8 mouse cellular contexts compared by ENCODE assay signal in the genomic region with DNA sequence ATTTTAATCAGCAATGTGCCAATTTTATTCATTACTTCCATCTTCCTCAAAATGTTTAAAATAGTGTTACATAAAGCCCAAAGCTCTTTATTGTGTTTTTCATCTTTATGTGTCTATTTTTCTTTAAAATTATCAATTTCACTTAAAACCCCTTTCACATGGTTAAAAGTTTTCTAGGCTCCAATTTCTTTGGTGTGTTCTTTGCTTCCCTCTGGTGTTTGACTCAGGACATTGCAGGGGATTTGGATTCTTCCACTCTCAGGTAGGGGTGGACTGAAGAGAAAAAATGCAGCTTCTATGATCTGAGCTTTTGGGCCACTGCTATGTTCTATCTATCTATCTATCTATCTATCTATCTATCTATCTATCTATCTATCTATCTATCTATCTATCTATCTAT. TPM values are rescaled to one million over a fixed set of nuclear protein-coding genes. Genes with fewer than 3 reads are reported as not detected.
DNase-seq lines count a peak whose midpoint lies in the region; ATAC-seq and TF ChIP-seq lines count a peak whose summit lies in the region.
"Had no signal": no experiment of that assay in that cellular context is flagged by ENCODE, and none has a peak within 500 bp of the region (broad histone marks: within the 10 kb centered on the region; RNA-seq: fewer than 3 reads in every experiment).

No protein-coding gene starts in this region.

- H3K27me3 ChIP-seq in kidney, embryonic 16.5 days (ENCODE audit: insufficient read depth, low read length) = no peaks in the 10 kb centered on the region
- H3K27me3 ChIP-seq in G1E (ENCODE audit: insufficient read depth, low read length) = peaks cover 29% of the 10 kb centered on the region
- H3K27me3 ChIP-seq: liver, embryonic 13.5 days had no signal

- H3K4me2 ChIP-seq in kidney, embryonic 16.5 days (replicated peaks; ENCODE audit: low read depth, low read length) = no peak overlapping the region
- H3K4me2 ChIP-seq: liver, embryonic 13.5 days had no signal

- no peak overlapping the region for H3K27ac ChIP-seq in kidney, embryonic 16.5 days (ENCODE audit: low read length)
- H3K27ac ChIP-seq: liver, embryonic 13.5 days had no signal

- H3K4me1 ChIP-seq in kidney, embryonic 16.5 days (ENCODE audit: insufficient read depth, low read length) = no peaks in the 10 kb centered on the region
- H3K4me1 ChIP-seq in G1E (ENCODE audit: insufficient read depth, low read depth, low read length) = no peaks in the 10 kb centered on the region
- H3K4me1 ChIP-seq: liver, embryonic 13.5 days had no signal

- no peak overlapping the region for H3K4me3 ChIP-seq in kidney, embryonic 16.5 days (ENCODE audit: low read length)
- no peak overlapping the region for H3K4me3 ChIP-seq in G1E (ENCODE audit: low read depth, low read length)
- H3K4me3 ChIP-seq: liver, embryonic 13.5 days had no signal

- DNase-seq in kidney, postnatal 14 days = peak; percentile 44
- DNase-seq in G1E (ENCODE audit: low spot score) = no peak
- peak; percentile 62 for DNase-seq in c-Kit-positive CD71-positive TER-119-positive erythroid progenitor cells, embryonic 14.5 days (ENCODE audit: low spot score)
- peak; percentile 56 for DNase-seq in lung, postnatal 36 days
- no peak for DNase-seq in ovary, adult 18-20 months (ENCODE audit: low spot score)
- no peak for DNase-seq in left cerebral cortex, adult 8-10 months (ENCODE audit: low spot score in 2 of 2)
- DNase-seq: liver, embryonic 13.5 days had no signal

- no peaks in the 10 kb centered on the region for H3K36me3 ChIP-seq in kidney, embryonic 16.5 days (ENCODE audit: insufficient read depth, low read length)
- no peaks in the 10 kb centered on the region for H3K36me3 ChIP-seq in G1E (replicated peaks)
- H3K36me3 ChIP-seq: liver, embryonic 13.5 days had no signal

- H3K9me3 ChIP-seq in kidney, embryonic 16.5 days (ENCODE audit: low read length) = peaks cover 11% of the 10 kb centered on the region
- peaks cover 14% of the 10 kb centered on the region for H3K9me3 ChIP-seq in G1E (replicated peaks)

- TF ChIP-seq CTCF in G1E (IDR thresholded peaks at IDR 0.05; ENCODE audit: low read depth, low read length) = peak; percentile 18; the same call in 1 of the 2 replicates

- ATAC-seq in kidney, embryonic 16.5 days (ENCODE audit: low FRiP score, low TSS enrichment) = no peak
- no peak for ATAC-seq in G1E (ENCODE audit: extremely low read depth, insufficient number of reproducible peaks, low FRiP score, poor library complexity, severe bottlenecking)

- H3K9ac ChIP-seq in kidney, embryonic 16.5 days (replicated peaks; ENCODE audit: low read length) = no peak overlapping the region
- H3K9ac ChIP-seq: liver, embryonic 13.5 days had no signal

RNA-seq across cellular contexts. Expression of gene Endog, which starts 9.5 kb away (rescaled TPM):
- polyA plus RNA-seq in kidney, embryonic 16.5 days (2015; fragmentation: Nextera tagmentation; extraction: Ambion mirVana) = 22.0 and 22.8 TPM in 2 replicates
- total RNA-seq in G1E (2014; fragmentation: Nextera tagmentation) (1.1 and 2.4 TPM in 2 replicates), G1E (2017) (7.8 and 8.3 TPM in 2 replicates)
- polyA plus RNA-seq in G1E (2012) = 36.0 and 43.2 TPM in 2 replicates
- 10 to 100 TPM; 18.8 to 23.6 (median 22.9) TPM for total RNA-seq in left cerebral cortex, adult 8-10 months (2022)

RNA-seq across cellular contexts. Expression of gene Spout1, which starts 16.4 kb away (rescaled TPM):
- 83.5 and 93.2 TPM in 2 replicates for polyA plus RNA-seq in kidney, embryonic 16.5 days (2015; fragmentation: Nextera tagmentation; extraction: Ambion mirVana)
- total RNA-seq in G1E (2014; fragmentation: Nextera tagmentation) (20.3 and 24.2 TPM in 2 replicates), G1E (2017) (24.6 and 27.0 TPM in 2 replicates)
- polyA plus RNA-seq in G1E (2012) = 51.3 and 57.0 TPM in 2 replicates
- 10 to 100 TPM; 30.7 to 36.2 (median 31.6) TPM for total RNA-seq in left cerebral cortex, adult 8-10 months (2022)

RNA-seq across cellular contexts. Expression of gene Tbc1d13, which starts 28.3 kb away (rescaled TPM):
- polyA plus RNA-seq in kidney, embryonic 16.5 days (2015; fragmentation: Nextera tagmentation; extraction: Ambion mirVana) = 8.2 and 12.3 TPM in 2 replicates
- total RNA-seq in G1E (2014; fragmentation: Nextera tagmentation) (30.2 and 38.6 TPM in 2 replicates), G1E (2017) (38.0 and 38.5 TPM in 2 replicates)
- 24.5 and 25.2 TPM in 2 replicates for polyA plus RNA-seq in G1E (2012)
- 10 to 100 TPM; 46.3 to 59.3 (median 49.1) TPM for total RNA-seq in left cerebral cortex, adult 8-10 months (2022)

RNA-seq across cellular contexts. Expression of gene Zer1, which starts 37.4 kb away (rescaled TPM):
- 5.6 and 8.0 TPM in 2 replicates for polyA plus RNA-seq in kidney, embryonic 16.5 days (2015; fragmentation: Nextera tagmentation; extraction: Ambion mirVana)
- total RNA-seq in G1E (2014; fragmentation: Nextera tagmentation) (25.1 and 25.8 TPM in 2 replicates), G1E (2017) (9.7 and 10.4 TPM in 2 replicates)
- polyA plus RNA-seq in G1E (2012) = 13.2 and 18.9 TPM in 2 replicates
- total RNA-seq in left cerebral cortex, adult 8-10 months (2022) = 100 to 1,000 TPM; 141 to 144 (median 142) TPM

RNA-seq across cellular contexts. Expression of gene Kyat1, which starts 43.8 kb away (rescaled TPM):
- polyA plus RNA-seq in kidney, embryonic 16.5 days (2015; fragmentation: Nextera tagmentation; extraction: Ambion mirVana) = 12.0 and 13.4 TPM in 2 replicates
- 10.6 and 12.3 TPM in 2 replicates for total RNA-seq in G1E (2014; fragmentation: Nextera tagmentation)
- total RNA-seq in G1E (2017) = 10.0 and 12.3 TPM in 2 replicates
- 4.7 and 13.7 TPM in 2 replicates for polyA plus RNA-seq in G1E (2012)
- total RNA-seq in left cerebral cortex, adult 8-10 months (2022) = 10 to 100 TPM; 15.3 to 16.8 (median 16.1) TPM

Comparison
In these comparisons a context has a peak if more than half of its experiments do, and no peak if none do; other contexts are left out.
1. DNase-seq: peak in kidney, postnatal 14 days (single experiment), c-Kit-positive CD71-positive TER-119-positive erythroid progenitor cells, embryonic 14.5 days (single experiment) and lung, postnatal 36 days (single experiment); none in G1E (single experiment), ovary, adult 18-20 months (single experiment) and left cerebral cortex, adult 8-10 months (0 of 2).